Mouse (Mus musculus): ENCODE results near the gene Erv3. TPM values are rescaled to one million over a fixed set of nuclear protein-coding genes. Genes with fewer than 3 reads are reported as not detected.

The Erv3 gene
- polyA plus RNA-seq, 1 experiment from 2014 or later = not detected

GRCm38 (mm10) chr2:131811607-131812006 is 47.9 kb downstream of the Erv3 start:
- Histone ChIP-seq H3K27me3 (ENCODE audit: insufficient read depth, poor library complexity, severe bottlenecking) (peaks cover 28% of the 10 kb centered on the region), H3K27ac (no peak overlapping the region), H3K4me1 (0 out of 2 replicates have a peak, but pooled peaks cover 3% of the 10 kb centered on the region), H3K4me3 (no peak overlapping the region), H3K9me3 (no peaks in the 10 kb centered on the region), H3K36me3 (no peaks in the 10 kb centered on the region)
- WGBS = 88% methylated on average over 2 of the region's 2 CpGs
- DNase-seq (ENCODE audit: low spot score) = peak; percentile 42

GRCm38 (mm10) chr2:131808856-131809255 is 50.7 kb downstream of the Erv3 start:
- Histone ChIP-seq H3K9me3 (no peaks in the 10 kb centered on the region), H3K27me3 (ENCODE audit: insufficient read depth, poor library complexity, severe bottlenecking) (peaks cover 14% of the 10 kb centered on the region), H3K27ac (0 out of 2 replicates have a peak overlapping the region, but pooled peaks have one; percentile 11), H3K36me3 (no peaks in the 10 kb centered on the region), H3K4me1 (0 out of 2 replicates have a peak, but pooled peaks cover 3% of the 10 kb centered on the region), H3K4me3 (no peak overlapping the region)
- WGBS = 52% methylated on average over 7 of the region's 7 CpGs
- DNase-seq (ENCODE audit: low spot score) = peak; percentile 70

GRCm38 (mm10) chr2:131807660-131808059 is 51.9 kb downstream of the Erv3 start:
- 0 out of 2 replicates have a peak, but pooled peaks cover 2% of the 10 kb centered on the region for H3K4me1 ChIP-seq
- no peak overlapping the region for H3K27ac ChIP-seq
- no peaks in the 10 kb centered on the region for H3K36me3 ChIP-seq
- 0 out of 2 replicates have a peak, but pooled peaks cover 6% of the 10 kb centered on the region for H3K27me3 ChIP-seq (ENCODE audit: insufficient read depth, poor library complexity, severe bottlenecking)
- 58% methylated on average over 11 of the region's 11 CpGs for WGBS
- no peak overlapping the region for H3K4me3 ChIP-seq
- no peaks in the 10 kb centered on the region for H3K9me3 ChIP-seq
- DNase-seq (ENCODE audit: low spot score) = peak; percentile 73

DNA sequence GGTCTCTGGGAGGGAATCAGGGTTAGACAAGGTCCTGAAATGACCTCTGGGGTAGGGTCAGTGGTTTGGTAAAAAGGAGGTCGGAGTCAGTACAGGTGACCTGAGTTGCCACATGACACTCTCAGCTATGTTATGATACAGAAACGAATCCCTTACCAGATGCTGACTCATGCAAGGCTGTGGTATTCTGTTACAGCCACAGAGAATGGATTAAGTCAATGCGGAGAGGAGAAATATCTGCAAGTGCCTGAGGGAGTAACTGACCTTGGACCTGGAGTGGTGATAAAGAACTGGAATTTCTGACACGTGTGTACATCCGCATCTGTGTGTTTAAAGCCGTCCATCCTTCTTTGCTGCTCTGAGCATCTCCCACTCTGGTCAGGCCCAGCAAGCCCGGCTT is 52.7 kb downstream of the Erv3 start:
- Histone ChIP-seq H3K4me3 (no peak overlapping the region), H3K36me3 (no peaks in the 10 kb centered on the region)
- DNase-seq (ENCODE audit: low spot score) = peak; percentile 62

GRCm38 (mm10) chr2:131805306-131805705 is 54.2 kb downstream of the Erv3 start:
- Histone ChIP-seq H3K27me3 (ENCODE audit: insufficient read depth, poor library complexity, severe bottlenecking) (0 out of 2 replicates have a peak, but pooled peaks cover 6% of the 10 kb centered on the region), H3K4me3 (no peak overlapping the region), H3K9me3 (no peaks in the 10 kb centered on the region), H3K27ac (no peak overlapping the region), H3K4me1 (no peaks in the 10 kb centered on the region), H3K36me3 (no peaks in the 10 kb centered on the region)
- DNase-seq (ENCODE audit: low spot score) = no peak
- WGBS = 77% methylated on average over 1 of the region's 1 CpGs

More for the DNA sequence above, 52.7 kb downstream of the Erv3 start:
- no peaks in the 10 kb centered on the region for H3K9me3 ChIP-seq
- 68% methylated on average over 7 of the region's 7 CpGs for WGBS
- 0 out of 2 replicates have a peak, but pooled peaks cover 6% of the 10 kb centered on the region for H3K27me3 ChIP-seq (ENCODE audit: insufficient read depth, poor library complexity, severe bottlenecking)
- H3K4me1 ChIP-seq = no peaks in the 10 kb centered on the region
- no peak overlapping the region for H3K27ac ChIP-seq

DNA sequence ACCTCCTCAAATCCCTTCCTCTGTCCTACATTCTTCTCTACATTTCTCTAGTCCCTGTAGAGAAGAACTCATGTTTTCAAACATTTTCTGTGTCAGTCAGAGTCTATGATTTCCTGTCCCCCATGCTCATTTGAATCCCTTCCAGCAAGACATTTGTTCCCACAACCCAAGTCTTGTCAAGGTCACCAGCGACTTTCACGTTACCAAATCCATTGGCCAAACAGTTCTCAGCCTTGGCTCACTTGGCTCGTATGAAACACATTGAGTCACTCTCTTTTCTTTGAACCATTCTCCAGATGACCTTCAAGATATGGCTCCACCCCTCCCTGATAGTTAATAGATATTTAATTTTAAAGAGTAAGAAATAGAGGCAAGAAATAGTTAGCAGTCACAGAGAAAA is 55.7 kb downstream of the Erv3 start:
- Histone ChIP-seq H3K36me3 (no peaks in the 10 kb centered on the region), H3K27ac (no peak overlapping the region), H3K4me3 (no peak overlapping the region), H3K4me1 (no peaks in the 10 kb centered on the region), H3K9me3 (no peaks in the 10 kb centered on the region), H3K27me3 (ENCODE audit: insufficient read depth, poor library complexity, severe bottlenecking) (0 out of 2 replicates have a peak, but pooled peaks cover 5% of the 10 kb centered on the region)
- WGBS = 78% methylated on average over 3 of the region's 3 CpGs
- DNase-seq (ENCODE audit: low spot score) = peak; percentile 5

Other genes starting within 250 kb of the Erv3 start
- gene Prnp, start 50.2 kb upstream of the Erv3 start, polyA plus RNA-seq (2016; fragmentation: Nextera tagmentation; extraction: Ambion mirVana) = 62.6 and 67.0 TPM in 2 replicates
- 0.35 TPM in 1 of 2 replicates, not detected in the other for gene Prn, start 50.2 kb upstream of the Erv3 start, polyA plus RNA-seq (2016; fragmentation: Nextera tagmentation; extraction: Ambion mirVana)
- gene Prnd, start 91.1 kb upstream of the Erv3 start, polyA plus RNA-seq (2016; fragmentation: Nextera tagmentation; extraction: Ambion mirVana) = 3.1 and 4.6 TPM in 2 replicates
- gene Rassf2, start 170.5 kb upstream of the Erv3 start, polyA plus RNA-seq (2016; fragmentation: Nextera tagmentation; extraction: Ambion mirVana) = 4.7 TPM in 2 replicates

Measured in heart, embryonic 10.5 days (tissue).